Mouse (Mus musculus): ENCODE results near the gene Nr1i2. TPM values are rescaled to one million over a fixed set of nuclear protein-coding genes. Genes with fewer than 3 reads are reported as not detected.

Gene Nr1i2
- polyA plus RNA-seq, 1 experiment from 2014 or later, result not detected

Other genes starting within 250 kb of the Nr1i2 start
- gene Gsk3b, start 205.8 kb downstream of the Nr1i2 start, polyA plus RNA-seq (2016; fragmentation: Nextera tagmentation; extraction: Ambion mirVana), result 81.9 and 82.6 TPM in 2 replicates
- gene Maats1, start 47.3 kb upstream of the Nr1i2 start, polyA plus RNA-seq (2016; fragmentation: Nextera tagmentation; extraction: Ambion mirVana), result 0.08 and 0.32 TPM in 2 replicates
- gene Cox17, start 52.2 kb upstream of the Nr1i2 start, polyA plus RNA-seq (2016; fragmentation: Nextera tagmentation; extraction: Ambion mirVana), result 110 and 111 TPM in 2 replicates
- gene Gm21987, start 52.2 kb upstream of the Nr1i2 start, polyA plus RNA-seq (2016; fragmentation: Nextera tagmentation; extraction: Ambion mirVana), result not detected in 2 replicates
- 1.4 and 1.9 TPM in 2 replicates for gene Popdc2, start 67.4 kb upstream of the Nr1i2 start, polyA plus RNA-seq (2016; fragmentation: Nextera tagmentation; extraction: Ambion mirVana)
- 0.14 and 0.19 TPM in 2 replicates for gene Pla1a, start 138.3 kb upstream of the Nr1i2 start, polyA plus RNA-seq (2016; fragmentation: Nextera tagmentation; extraction: Ambion mirVana)
- 144 and 151 TPM in 2 replicates for gene Adprh, start 157.9 kb upstream of the Nr1i2 start, polyA plus RNA-seq (2016; fragmentation: Nextera tagmentation; extraction: Ambion mirVana)
- gene Cd80, start 160.7 kb upstream of the Nr1i2 start, polyA plus RNA-seq (2016; fragmentation: Nextera tagmentation; extraction: Ambion mirVana), result 0.51 and 0.53 TPM in 2 replicates
- gene Timmdc1, start 227.8 kb upstream of the Nr1i2 start, polyA plus RNA-seq (2016; fragmentation: Nextera tagmentation; extraction: Ambion mirVana), result 29.2 and 31.0 TPM in 2 replicates